Mouse (Mus musculus) liver, embryonic 15.5 days (tissue): ENCODE results near the gene Mad2l2. TPM values are rescaled to one million over a fixed set of nuclear protein-coding genes. Genes with fewer than 3 reads are reported as not detected.

Experiments
- ATAC-seq: fragments of 200-750 bp; cut with Nextera tagmentation; 2 replicates; pipeline ENCODE4 v1.8.0; 2017; ENCODE audit warnings: moderate number of reproducible peaks, mild to moderate bottlenecking, moderate library complexity; ENCODE audit not compliant: insufficient read depth
- H3K27ac ChIP-seq: fragments of 300-500 bp; sonication (generic); replicated peaks from 2 replicates; pipeline ENCODE4 v1.5.1; 2015; ENCODE audit warnings: mild to moderate bottlenecking, inconsistent platforms
- H3K27me3 ChIP-seq: fragments of 300-500 bp; sonication (generic); 2 replicates; pipeline ENCODE4 v1.6.1; 2015; ENCODE audit warnings: mild to moderate bottlenecking, inconsistent platforms
- H3K36me3 ChIP-seq: fragments of 300-500 bp; sonication (generic); replicated peaks from 2 replicates; pipeline ENCODE4 v1.6.1; 2015; ENCODE audit warnings: moderate library complexity, mild to moderate bottlenecking, inconsistent platforms
- H3K4me1 ChIP-seq: fragments of 300-500 bp; sonication (generic); replicated peaks from 2 replicates; pipeline ENCODE4 v1.6.1; 2015; ENCODE audit warnings: inconsistent platforms
- H3K4me2 ChIP-seq: fragments of 300-500 bp; sonication (generic); 2 replicates; pipeline ENCODE4 v1.6.1; 2015; ENCODE audit warnings: moderate library complexity, mild to moderate bottlenecking, inconsistent platforms
- H3K4me3 ChIP-seq: fragments of 300-500 bp; sonication (generic); replicated peaks from 2 replicates; pipeline ENCODE4 v1.5.1; 2015; ENCODE audit warnings: mild to moderate bottlenecking, inconsistent platforms
- H3K9ac ChIP-seq: fragments of 300-500 bp; sonication (generic); 2 replicates; pipeline ENCODE4 v1.6.1; 2015; ENCODE audit warnings: moderate library complexity, mild to moderate bottlenecking, inconsistent platforms
- H3K9me3 ChIP-seq: fragments of 300-500 bp; sonication (generic); replicated peaks from 2 replicates; pipeline ENCODE4 v1.6.1; 2016; ENCODE audit warnings: inconsistent platforms
- WGBS: fragments of 180-500 bp; shearing (Covaris S2); methylation state at CpG from one replicate; pipeline ENCODE4 v1.1.7; 2015; ENCODE audit warnings: mixed read lengths; ENCODE audit not compliant: insufficient replicate concordance; 5-methylcytosine and 5-hydroxymethylcytosine counted together
- polyA plus RNA-seq: library from polyadenylated mRNA; unstranded; fragments of >200 nt; fragmentation: Nextera tagmentation; extraction: Ambion mirVana; gene quantifications from 2 replicates; pipeline ENCODE4 v1.2.1, GENCODE M21; 2015

The Mad2l2 gene
- polyA plus RNA-seq, 1 experiment from 2014 or later = 12.9 TPM

DNA sequence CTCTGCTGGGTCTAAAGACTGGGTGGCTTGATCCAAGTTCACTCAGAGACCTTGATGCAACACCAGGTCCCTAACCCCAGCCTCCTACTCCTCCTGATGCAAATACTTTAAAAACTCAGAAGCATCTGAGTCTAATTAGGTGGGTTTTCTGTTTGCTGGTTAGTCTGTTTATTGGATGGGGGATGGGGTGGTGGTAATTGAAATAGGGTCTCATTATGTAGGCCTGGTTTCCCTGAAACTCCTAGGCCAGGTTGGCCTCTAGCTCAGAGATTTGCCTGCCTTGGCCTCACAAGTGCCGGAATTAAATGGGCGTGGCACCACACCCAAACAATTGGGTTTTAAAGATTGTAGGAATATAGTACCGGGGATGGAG, 7.5 kb upstream of the Mad2l2 start:
- Histone ChIP-seq H3K4me3 (no peak overlapping the region), H3K27ac (no peak overlapping the region), H3K4me2 (no peak overlapping the region), H3K9ac (no peak overlapping the region), H3K4me1 (no peaks in the 10 kb centered on the region), H3K27me3 (peaks cover 27% of the 10 kb centered on the region), H3K36me3 (no peaks in the 10 kb centered on the region), H3K9me3 (no peaks in the 10 kb centered on the region)
- ATAC-seq = no peak
- 53% methylated on average over 3 of the region's 3 CpGs for WGBS

- peaks cover 7% of the 10 kb centered on the region; the same call in 1 of the 2 replicates for H3K4me1 ChIP-seq
- no peaks in the 10 kb centered on the region for H3K9me3 ChIP-seq
- WGBS = 39% methylated on average over 1 of the region's 1 CpGs
- no peak overlapping the region for H3K9ac ChIP-seq
- H3K27ac ChIP-seq = no peak overlapping the region
- H3K4me3 ChIP-seq = no peak overlapping the region
- peaks cover 83% of the 10 kb centered on the region for H3K27me3 ChIP-seq
- H3K36me3 ChIP-seq = no peaks in the 10 kb centered on the region
- ATAC-seq = no peak
- H3K4me2 ChIP-seq = no peak overlapping the region
These were observed 1.9 kb upstream of the Mad2l2 start for GRCm38 (mm10) chr4:148128241-148128640.

GRCm38 (mm10) chr4:148128672-148129071, 1.5 kb upstream of the Mad2l2 start:
- H3K4me3 ChIP-seq = no peak overlapping the region
- H3K4me2 ChIP-seq = no peak overlapping the region
- no peaks in the 10 kb centered on the region for H3K9me3 ChIP-seq
- no peak overlapping the region for H3K27ac ChIP-seq
- H3K9ac ChIP-seq = no peak overlapping the region
- H3K36me3 ChIP-seq = no peaks in the 10 kb centered on the region
- ATAC-seq = no peak
- peaks cover 7% of the 10 kb centered on the region; the same call in 1 of the 2 replicates for H3K4me1 ChIP-seq
- WGBS = 17% methylated on average over 2 of the region's 2 CpGs
- peaks cover 87% of the 10 kb centered on the region for H3K27me3 ChIP-seq

DNA sequence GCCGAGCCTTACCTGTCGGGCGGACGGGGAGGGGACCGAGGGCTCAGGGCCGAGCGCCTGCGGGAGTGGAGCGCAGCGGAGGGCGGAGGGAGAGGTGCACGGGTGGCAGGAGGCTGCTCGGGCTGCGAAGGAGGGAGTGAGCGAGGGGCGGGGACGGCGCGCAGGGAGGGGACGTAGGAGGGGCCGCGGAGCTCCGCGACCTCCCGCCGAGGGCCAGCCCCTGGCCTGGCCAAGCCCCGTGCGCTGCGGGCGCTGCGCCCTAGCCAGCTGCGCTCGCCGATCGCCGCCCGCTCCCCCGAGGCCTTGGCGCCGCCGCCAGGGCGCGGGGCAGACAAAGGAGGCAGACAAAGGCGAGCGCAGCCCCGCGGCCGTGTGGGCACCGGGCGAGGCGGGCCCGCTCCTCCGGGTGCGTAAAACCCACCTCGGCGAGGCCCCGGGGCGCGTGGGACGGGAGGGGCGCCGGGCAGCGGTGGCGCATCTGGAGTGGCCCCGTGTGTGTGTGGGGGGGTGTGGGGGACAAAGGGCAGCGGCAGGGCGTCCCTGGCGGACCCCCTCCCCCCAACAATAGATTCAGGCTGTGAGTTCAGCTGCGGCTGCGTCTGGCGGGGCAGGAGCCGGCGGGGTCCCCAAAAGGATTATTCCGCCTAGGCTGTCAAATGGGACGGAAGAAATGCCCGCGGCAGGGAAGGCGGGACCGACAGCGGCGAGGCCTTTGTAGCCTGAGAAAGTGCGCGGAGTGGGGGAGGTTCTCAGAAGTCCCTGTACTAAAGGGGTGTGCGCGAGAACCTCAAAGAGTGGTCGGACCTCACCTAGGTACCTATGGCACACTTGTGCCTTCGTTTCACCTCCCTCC, 603 bp downstream of the Mad2l2 start, which contains the start of gene Draxin:
Draxin (minus strand) TSS at position 138 of the 853 bp plus-strand sequence.
- no peaks in the 10 kb centered on the region for H3K36me3 ChIP-seq
- under 1% methylated on average over 83 of the region's 87 CpGs for WGBS
- H3K4me1 ChIP-seq = peaks cover 7% of the 10 kb centered on the region; the same call in 1 of the 2 replicates
- H3K9ac ChIP-seq = no peak within 1 kb of the TSS
- H3K27me3 ChIP-seq = peaks cover 91% of the 10 kb centered on the region
- peak; percentile 26; the same call in 1 of the 2 replicates for ATAC-seq
- peak within 1 kb of the TSS; percentile 55 for H3K4me2 ChIP-seq
- H3K4me3 ChIP-seq = peak within 1 kb of the TSS; percentile 35
- H3K9me3 ChIP-seq = no peaks in the 10 kb centered on the region
- H3K27ac ChIP-seq = no peak within 1 kb of the TSS

GRCm38 (mm10) chr4:148131497-148132081, 1.4 kb downstream of the Mad2l2 start:
- H3K4me1 ChIP-seq = peaks cover 7% of the 10 kb centered on the region; the same call in 1 of the 2 replicates
- no peaks in the 10 kb centered on the region for H3K36me3 ChIP-seq
- WGBS = 3% methylated on average over 21 of the region's 21 CpGs
- no peak overlapping the region for H3K9ac ChIP-seq
- H3K4me3 ChIP-seq = no peak overlapping the region
- no peaks in the 10 kb centered on the region for H3K9me3 ChIP-seq
- H3K27me3 ChIP-seq = peaks cover 85% of the 10 kb centered on the region
- H3K4me2 ChIP-seq = no peak overlapping the region; the same call in 1 of the 2 replicates
- H3K27ac ChIP-seq = no peak overlapping the region
- no peak for ATAC-seq

GRCm38 (mm10) chr4:148134988-148135387, 4.8 kb downstream of the Mad2l2 start:
- Histone ChIP-seq H3K9ac (no peak overlapping the region), H3K27ac (no peak overlapping the region), H3K4me1 (peaks cover 15% of the 10 kb centered on the region), H3K4me3 (no peak overlapping the region), H3K9me3 (no peaks in the 10 kb centered on the region), H3K36me3 (no peaks in the 10 kb centered on the region), H3K4me2 (no peak overlapping the region), H3K27me3 (peaks cover 85% of the 10 kb centered on the region)
- no peak for ATAC-seq
- 23% methylated on average over 8 of the region's 8 CpGs for WGBS

GRCm38 (mm10) chr4:148137503-148137902, 7.3 kb downstream of the Mad2l2 start:
- Histone ChIP-seq H3K4me3 (no peak overlapping the region), H3K4me2 (no peak overlapping the region), H3K36me3 (no peaks in the 10 kb centered on the region), H3K4me1 (peaks cover 18% of the 10 kb centered on the region), H3K27me3 (peaks cover 60% of the 10 kb centered on the region), H3K27ac (no peak overlapping the region), H3K9me3 (no peaks in the 10 kb centered on the region), H3K9ac (no peak overlapping the region)
- 53% methylated on average over 8 of the region's 8 CpGs for WGBS
- no peak for ATAC-seq

- H3K4me2 ChIP-seq = peak overlapping the region; percentile 100
- H3K27me3 ChIP-seq = peaks cover 38% of the 10 kb centered on the region
- WGBS = under 1% methylated on average over 12 of the region's 12 CpGs
- H3K4me3 ChIP-seq = peak overlapping the region; percentile 75
- no peaks in the 10 kb centered on the region for H3K36me3 ChIP-seq
- no peaks in the 10 kb centered on the region for H3K9me3 ChIP-seq
- H3K4me1 ChIP-seq = peaks cover 18% of the 10 kb centered on the region
- peak; percentile 10; the same call in 1 of the 2 replicates for ATAC-seq
- H3K27ac ChIP-seq = 0 out of 2 replicates have a peak overlapping the region, but pooled peaks have one; percentile 34
- H3K9ac ChIP-seq = peak overlapping the region; percentile 72
These were observed 9.5 kb downstream of the Mad2l2 start for GRCm38 (mm10) chr4:148139767-148140097.

GRCm38 (mm10) chr4:148140098-148141011, 10.2 kb downstream of the Mad2l2 start:
- WGBS = under 1% methylated on average over 65 of the region's 65 CpGs
- H3K9ac ChIP-seq = peak overlapping the region; percentile 72
- H3K9me3 ChIP-seq = no peaks in the 10 kb centered on the region
- peaks cover 32% of the 10 kb centered on the region for H3K27me3 ChIP-seq
- peak overlapping the region; percentile 75 for H3K4me3 ChIP-seq
- peak overlapping the region; percentile 100 for H3K4me2 ChIP-seq
- H3K4me1 ChIP-seq = peaks cover 18% of the 10 kb centered on the region
- peak; percentile 90 for ATAC-seq
- 0 out of 2 replicates have a peak, but pooled peaks cover 2% of the 10 kb centered on the region for H3K36me3 ChIP-seq
- H3K27ac ChIP-seq = peak overlapping the region; percentile 82

DNA sequence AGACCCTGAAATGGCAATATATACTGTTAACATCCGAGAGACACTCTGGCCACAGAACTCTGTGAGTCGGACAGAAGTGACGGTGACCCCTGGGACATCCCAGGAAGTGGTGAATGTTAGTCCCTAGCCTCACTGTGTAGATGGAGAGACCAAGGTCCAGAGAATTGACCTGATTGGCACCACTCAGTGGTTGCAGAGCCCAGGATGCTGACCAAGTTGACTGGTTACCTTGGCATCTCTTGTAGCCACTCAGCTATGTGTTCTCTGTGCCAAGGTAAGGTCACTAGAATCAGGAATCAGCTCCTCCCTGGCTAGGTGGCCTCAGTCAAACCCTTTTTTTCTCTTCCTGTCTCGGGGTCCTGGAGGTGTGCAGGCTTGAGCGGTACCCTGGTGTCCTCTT, 13.5 kb downstream of the Mad2l2 start:
- no peak overlapping the region for H3K9ac ChIP-seq
- no peak overlapping the region for H3K27ac ChIP-seq
- H3K36me3 ChIP-seq = 0 out of 2 replicates have a peak, but pooled peaks cover 5% of the 10 kb centered on the region
- peaks cover 10% of the 10 kb centered on the region for H3K27me3 ChIP-seq
- no peak for ATAC-seq
- no peak overlapping the region for H3K4me3 ChIP-seq
- peaks cover 18% of the 10 kb centered on the region for H3K4me1 ChIP-seq
- H3K9me3 ChIP-seq = no peaks in the 10 kb centered on the region
- no peak overlapping the region for H3K4me2 ChIP-seq
- 68% methylated on average over 5 of the region's 5 CpGs for WGBS
